Mouse (Mus musculus): ENCODE results near the gene Cd1d1. TPM values are rescaled to one million over a fixed set of nuclear protein-coding genes. Genes with fewer than 3 reads are reported as not detected.
A peak's percentile ranks its signal among the peaks of the same experiment; 100 is the strongest.

Cd1d1 gene
- polyA plus RNA-seq, 1 experiment, result 47.8 TPM

DNA sequence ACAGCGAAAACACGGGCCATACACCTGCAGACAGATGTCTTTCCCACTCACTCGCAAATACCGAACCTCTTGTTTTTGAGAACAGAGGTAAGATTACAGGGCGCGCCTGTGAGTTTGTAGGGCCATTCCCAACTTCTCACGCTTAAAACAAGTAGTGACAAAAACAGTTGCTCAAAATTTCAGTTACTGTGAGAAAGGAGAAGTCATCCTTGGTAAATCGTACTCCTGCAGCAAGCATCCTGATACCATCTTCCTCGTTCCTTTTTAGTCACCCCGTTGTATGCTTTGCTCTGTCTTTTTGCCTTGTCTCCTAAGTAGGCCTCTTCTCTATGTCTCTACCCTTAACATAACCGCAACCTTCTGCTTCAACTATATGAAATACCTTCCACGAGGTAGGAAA, 810 bp upstream of the Cd1d1 start:
- TF ChIP-seq POLR2A (IDR thresholded peaks at IDR 0.05; ENCODE audit: borderline replicate concordance, extremely low read depth, insufficient read depth, insufficient read length, poor library complexity, severe bottlenecking), result no peak
- no peak for TF ChIP-seq CTCF (IDR thresholded peaks at IDR 0.05; ENCODE audit: borderline replicate concordance, extremely low read depth, insufficient read depth, insufficient read length)
- DNase-seq (ENCODE audit: low read depth), result no peak

DNA sequence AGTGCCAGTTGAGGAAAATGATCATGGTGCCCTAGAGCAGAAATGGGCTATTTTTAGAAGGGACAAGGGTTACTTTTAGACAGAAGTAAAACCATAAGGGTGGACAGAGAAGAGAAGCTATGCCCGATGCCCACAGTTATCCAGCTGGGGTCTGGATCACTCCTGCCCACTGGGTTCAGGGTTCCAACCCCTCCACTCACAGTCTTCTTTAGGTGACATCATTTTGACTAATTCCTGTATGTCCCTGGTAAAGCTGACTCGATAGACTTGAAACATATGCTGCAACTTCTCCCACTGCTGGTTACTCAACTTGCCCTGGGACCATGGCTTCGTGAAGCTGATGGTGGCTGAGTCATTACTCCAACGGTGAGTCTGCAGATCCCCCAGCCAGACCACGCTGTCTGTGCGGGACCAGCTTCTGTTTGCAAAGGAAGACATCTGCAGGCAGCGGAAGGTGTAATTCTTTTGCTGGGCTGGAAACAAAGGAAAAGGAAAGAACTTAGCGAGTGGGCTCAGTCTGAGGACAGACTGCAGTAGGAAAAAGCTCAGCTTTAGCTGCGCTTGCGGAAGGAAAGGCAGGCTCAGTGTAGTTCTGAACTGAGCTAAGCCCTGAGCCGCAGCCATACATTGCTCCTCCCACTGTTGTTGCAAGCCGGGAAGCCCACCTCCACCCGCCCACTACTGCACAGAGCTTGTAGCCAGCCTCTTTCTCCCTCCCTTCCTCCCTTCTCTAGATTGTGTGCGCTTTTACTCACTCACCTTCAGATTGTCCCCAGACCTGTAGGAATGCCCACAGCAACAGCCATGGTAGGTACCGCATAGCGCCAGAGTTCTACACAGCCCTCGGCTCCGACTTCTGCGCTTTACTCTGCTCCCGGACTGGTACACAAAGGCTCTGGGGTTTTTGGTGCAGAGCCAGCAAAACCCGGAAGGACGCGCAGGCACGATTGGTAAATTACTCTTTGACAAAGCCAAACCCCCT, 517 bp downstream of the Cd1d1 start:
- peak; percentile 38; the same call in 1 of the 2 replicates for TF ChIP-seq POLR2A (IDR thresholded peaks at IDR 0.05; ENCODE audit: borderline replicate concordance, extremely low read depth, insufficient read depth, insufficient read length, poor library complexity, severe bottlenecking)
- DNase-seq (ENCODE audit: low read depth), result peak; percentile 95

DNA sequence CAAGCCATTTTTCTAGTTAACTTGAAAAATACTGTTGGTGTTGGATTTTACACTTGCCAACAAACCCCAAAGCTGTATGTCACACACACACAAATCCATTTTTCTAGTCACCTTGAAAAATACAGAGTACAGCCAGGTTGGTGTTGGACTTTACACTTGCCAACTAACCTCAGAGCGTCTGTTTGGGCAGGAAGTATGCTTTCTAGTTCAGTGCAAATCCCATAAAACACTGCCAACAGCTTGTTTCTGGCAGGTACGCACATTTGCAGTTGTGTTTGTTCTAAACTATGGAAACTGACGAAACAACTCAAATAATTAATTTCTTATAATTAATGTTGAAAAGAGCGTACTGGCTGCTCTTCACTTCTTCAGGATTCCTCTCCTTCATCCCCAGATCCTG, 3.1 kb downstream of the Cd1d1 start:
- no peak for DNase-seq (ENCODE audit: low read depth)
- TF ChIP-seq POLR2A (IDR thresholded peaks at IDR 0.05; ENCODE audit: borderline replicate concordance, extremely low read depth, insufficient read depth, insufficient read length, poor library complexity, severe bottlenecking), result no peak

DNA sequence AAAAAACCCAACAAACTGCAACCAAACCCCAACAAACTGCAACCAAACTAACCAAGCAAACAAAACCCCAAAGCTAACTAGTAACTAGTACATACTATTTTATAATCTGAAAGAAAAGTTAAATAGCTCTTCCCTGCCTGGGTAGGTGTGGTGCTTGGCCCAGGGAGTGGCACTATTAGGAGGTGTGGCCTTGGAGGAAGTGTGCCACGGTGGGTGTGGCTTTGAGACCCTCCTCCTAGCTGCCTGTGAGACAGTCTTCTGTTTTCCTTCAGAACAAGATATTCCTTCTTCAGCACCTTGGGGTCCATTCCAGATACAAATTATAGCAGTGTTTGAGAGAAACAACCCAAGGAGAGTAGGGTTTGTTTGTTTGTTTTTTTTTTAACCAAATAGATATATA, 3.9 kb downstream of the Cd1d1 start:
- no peak for TF ChIP-seq CTCF (IDR thresholded peaks at IDR 0.05; ENCODE audit: borderline replicate concordance, extremely low read depth, insufficient read depth, insufficient read length)
- TF ChIP-seq POLR2A (IDR thresholded peaks at IDR 0.05; ENCODE audit: borderline replicate concordance, extremely low read depth, insufficient read depth, insufficient read length, poor library complexity, severe bottlenecking), result no peak
- no peak for DNase-seq (ENCODE audit: low read depth)

DNA sequence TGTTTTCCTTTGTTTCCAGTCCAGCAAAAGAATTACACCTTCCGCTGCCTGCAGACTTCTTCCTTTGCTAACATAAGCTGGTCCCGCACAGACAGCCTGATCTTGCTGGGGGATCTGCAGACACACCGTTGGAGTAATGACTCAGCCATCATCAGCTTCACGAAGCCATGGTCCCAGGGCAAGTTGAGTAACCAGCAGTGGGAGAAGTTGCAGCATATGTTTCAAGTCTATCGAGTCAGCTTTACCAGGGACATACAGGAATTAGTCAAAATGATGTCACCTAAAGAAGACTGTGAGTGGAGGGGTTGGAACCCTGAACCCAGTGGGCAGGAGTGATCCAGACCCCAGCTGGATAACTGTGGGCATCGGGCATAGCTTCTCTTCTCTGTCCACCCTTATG, 12.3 kb downstream of the Cd1d1 start:
- peak; percentile 37 for DNase-seq (ENCODE audit: low read depth)

DNA sequence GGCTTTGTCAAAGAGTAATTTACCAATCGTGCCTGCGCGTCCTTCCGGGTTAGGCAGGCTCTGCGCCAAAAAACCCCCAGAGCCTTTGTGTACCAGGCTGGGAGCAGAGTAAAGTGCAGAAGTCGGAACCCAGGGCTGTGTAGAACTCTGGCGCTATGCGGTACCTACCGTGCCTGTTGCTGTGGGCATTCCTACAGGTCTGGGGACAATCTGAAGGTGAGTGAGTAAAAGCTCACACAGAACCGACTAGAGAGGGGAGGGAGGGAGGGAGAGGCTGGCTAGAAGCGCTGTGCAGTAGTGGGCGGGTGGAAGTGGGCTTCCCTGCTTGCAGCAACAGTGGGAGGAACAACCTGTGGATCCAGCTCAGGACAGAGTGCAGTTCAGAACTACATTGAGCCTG, 12.8 kb downstream of the Cd1d1 start:
- DNase-seq (ENCODE audit: low read depth), result peak; percentile 48
- TF ChIP-seq POLR2A (IDR thresholded peaks at IDR 0.05; ENCODE audit: borderline replicate concordance, extremely low read depth, insufficient read depth, insufficient read length, poor library complexity, severe bottlenecking), result no peak
- no peak for TF ChIP-seq CTCF (IDR thresholded peaks at IDR 0.05; ENCODE audit: borderline replicate concordance, extremely low read depth, insufficient read depth, insufficient read length)

DNA sequence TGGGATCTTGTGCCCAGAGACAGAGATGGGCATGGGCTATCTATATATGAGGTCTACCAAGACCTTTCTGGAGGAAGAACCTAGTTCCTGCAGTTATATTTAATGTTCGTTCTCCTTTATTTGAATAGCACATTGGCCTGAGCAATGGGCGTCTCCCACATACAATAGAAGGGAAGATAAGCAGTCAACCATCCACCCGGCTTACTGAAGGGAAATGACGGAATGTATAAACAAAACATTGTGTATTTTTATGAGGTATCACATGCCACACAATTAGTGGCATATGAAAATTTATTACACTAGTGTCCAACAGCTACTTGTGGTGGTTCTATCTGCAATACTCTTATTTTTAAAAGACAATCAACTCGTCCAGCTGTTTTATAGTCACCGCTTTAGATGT, 15.9 kb downstream of the Cd1d1 start:
- no peak for TF ChIP-seq CTCF (IDR thresholded peaks at IDR 0.05; ENCODE audit: borderline replicate concordance, extremely low read depth, insufficient read depth, insufficient read length)
- no peak for TF ChIP-seq POLR2A (IDR thresholded peaks at IDR 0.05; ENCODE audit: borderline replicate concordance, extremely low read depth, insufficient read depth, insufficient read length, poor library complexity, severe bottlenecking)
- DNase-seq (ENCODE audit: low read depth), result no peak

DNA sequence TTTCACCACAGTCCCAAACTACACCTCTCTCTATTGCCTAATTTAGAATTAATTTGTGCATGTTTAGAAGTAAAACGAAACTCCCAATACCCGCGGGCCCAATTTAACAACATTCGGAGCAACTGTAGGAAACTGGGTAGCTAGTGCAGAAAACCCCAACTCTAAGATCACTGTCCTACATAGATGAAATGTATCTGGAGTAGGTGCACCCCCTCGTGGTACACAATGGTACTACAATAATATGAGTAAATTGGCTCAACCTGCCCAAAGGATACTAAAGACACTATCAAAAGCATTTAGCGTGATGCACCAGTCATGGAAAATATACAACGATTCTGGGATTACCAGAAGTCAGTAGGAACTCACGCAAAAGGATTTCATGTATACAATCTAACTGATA, 22.7 kb downstream of the Cd1d1 start:
- DNase-seq (ENCODE audit: low read depth), result peak; percentile 89
- peak; percentile 53; the same call in 1 of the 2 replicates for TF ChIP-seq CTCF (IDR thresholded peaks at IDR 0.05; ENCODE audit: borderline replicate concordance, extremely low read depth, insufficient read depth, insufficient read length)
- no peak for TF ChIP-seq POLR2A (IDR thresholded peaks at IDR 0.05; ENCODE audit: borderline replicate concordance, extremely low read depth, insufficient read depth, insufficient read length, poor library complexity, severe bottlenecking)

DNA sequence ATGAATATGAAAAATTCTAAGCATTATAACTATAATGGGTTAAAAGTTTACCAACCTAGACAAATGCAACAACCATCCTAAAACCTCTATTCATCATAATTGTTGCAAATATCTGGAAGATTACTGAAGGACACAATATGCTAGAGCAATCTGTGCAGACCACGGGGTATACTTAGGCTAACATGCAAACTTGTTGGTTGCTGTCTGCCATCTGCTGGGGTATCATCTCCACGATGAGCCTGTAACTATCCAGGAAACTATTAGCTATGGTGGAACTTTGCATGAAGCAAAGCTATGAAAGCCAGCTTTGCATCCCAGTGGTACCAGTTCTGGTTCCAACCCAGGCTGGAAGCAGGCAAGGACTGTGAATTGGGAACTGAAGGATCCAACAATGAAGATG, 24.1 kb downstream of the Cd1d1 start:
- peak; percentile 21; the same call in 1 of the 2 replicates for TF ChIP-seq CTCF (IDR thresholded peaks at IDR 0.05; ENCODE audit: borderline replicate concordance, extremely low read depth, insufficient read depth, insufficient read length)
- TF ChIP-seq POLR2A (IDR thresholded peaks at IDR 0.05; ENCODE audit: borderline replicate concordance, extremely low read depth, insufficient read depth, insufficient read length, poor library complexity, severe bottlenecking), result no peak
- peak; percentile 57 for DNase-seq (ENCODE audit: low read depth)

DNA sequence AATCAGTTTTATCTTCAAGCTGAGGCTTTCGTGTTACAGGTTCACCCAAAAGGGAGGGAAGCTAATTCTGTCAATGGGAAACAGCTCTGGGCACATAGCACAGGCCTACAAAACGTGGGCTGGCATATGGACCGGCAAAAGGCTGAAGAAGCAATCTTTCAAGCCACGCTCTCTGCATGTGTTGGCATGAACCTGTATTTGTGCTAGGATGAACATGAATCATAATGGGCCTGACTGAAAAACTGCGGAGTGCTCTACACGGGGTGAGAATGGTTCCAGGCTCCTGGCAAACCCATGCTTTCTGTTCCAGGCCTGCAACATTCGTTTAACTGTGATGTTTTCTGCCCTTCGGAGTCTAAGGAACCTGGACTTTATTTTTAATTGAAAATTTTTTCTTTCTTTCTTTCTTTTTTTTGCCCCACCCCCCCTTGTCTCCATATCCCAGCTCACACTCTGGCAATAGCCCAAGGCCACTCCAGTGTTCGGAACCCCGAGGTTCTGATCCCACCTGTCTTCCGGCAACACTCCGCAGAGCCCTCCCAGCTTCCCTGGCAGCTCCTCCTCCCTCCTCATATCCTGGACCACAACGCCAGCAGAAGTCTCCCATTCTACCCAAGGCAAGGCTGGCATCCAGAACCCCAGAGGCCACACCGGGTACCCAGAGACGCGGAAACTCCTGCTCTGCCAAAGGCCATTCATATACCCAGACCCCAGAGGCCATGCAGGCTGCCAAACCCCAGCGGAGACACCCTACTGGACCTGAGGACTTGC, 36.4 kb downstream of the Cd1d1 start:
- TF ChIP-seq POLR2A (IDR thresholded peaks at IDR 0.05; ENCODE audit: borderline replicate concordance, extremely low read depth, insufficient read depth, insufficient read length, poor library complexity, severe bottlenecking), result no peak
- TF ChIP-seq CTCF (IDR thresholded peaks at IDR 0.05; ENCODE audit: borderline replicate concordance, extremely low read depth, insufficient read depth, insufficient read length), result no peak
- DNase-seq (ENCODE audit: low read depth), result peak; percentile 9

DNA sequence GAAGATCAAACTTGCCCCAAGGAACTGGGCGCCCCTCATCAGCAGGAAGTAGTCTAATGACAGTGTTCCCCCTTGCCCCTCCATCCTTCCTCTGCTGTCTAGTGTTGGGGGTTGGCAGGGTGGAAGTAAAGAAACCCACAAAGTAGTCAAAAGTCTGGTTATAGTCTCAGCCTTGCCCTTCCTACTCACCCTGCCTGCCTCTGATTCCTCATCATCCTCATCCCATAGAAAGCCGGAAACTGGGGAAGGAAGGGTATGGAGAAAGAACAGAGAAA, 37.9 kb downstream of the Cd1d1 start:
- TF ChIP-seq POLR2A (IDR thresholded peaks at IDR 0.05; ENCODE audit: borderline replicate concordance, extremely low read depth, insufficient read depth, insufficient read length, poor library complexity, severe bottlenecking) (no peak), CTCF (IDR thresholded peaks at IDR 0.05; ENCODE audit: borderline replicate concordance, extremely low read depth, insufficient read depth, insufficient read length) (no peak)
- no peak for DNase-seq (ENCODE audit: low read depth)

Measured in brain, embryonic 14.5 days (tissue).